Mouse (Mus musculus) large intestine, adult 2 months (tissue): Measurements from ENCODE around the gene Unc93a. TPM values are rescaled to one million over a fixed set of nuclear protein-coding genes. Genes with fewer than 3 reads are reported as not detected.
"Not testable (repeated sequence)": the region's sequence is repeated elsewhere in the genome, so short reads cannot be mapped to it uniquely, and the experiment has no call there.

Experiments
- DNase-seq: peaks from one replicate; pipeline ENCODE4 v3.0.0-alpha.2; 2012; ENCODE audit warnings: low read depth, low spot score
- WGBS: fragments of 180-500 bp; shearing (Covaris S2); methylation state at CpG from one replicate; pipeline ENCODE4 v1.1.7; 2018; 5-methylcytosine and 5-hydroxymethylcytosine counted together
- polyA plus RNA-seq: library from polyadenylated mRNA; depleted of rRNA; stranded (reverse); fragments of >200 nt; gene quantifications from 2 replicates; pipeline ENCODE4 v1.2.3, GENCODE M21; 2012; rRNA removed

Unc93a gene
- 2.0 and 6.7 TPM in 2 replicates for polyA plus RNA-seq

DNA sequence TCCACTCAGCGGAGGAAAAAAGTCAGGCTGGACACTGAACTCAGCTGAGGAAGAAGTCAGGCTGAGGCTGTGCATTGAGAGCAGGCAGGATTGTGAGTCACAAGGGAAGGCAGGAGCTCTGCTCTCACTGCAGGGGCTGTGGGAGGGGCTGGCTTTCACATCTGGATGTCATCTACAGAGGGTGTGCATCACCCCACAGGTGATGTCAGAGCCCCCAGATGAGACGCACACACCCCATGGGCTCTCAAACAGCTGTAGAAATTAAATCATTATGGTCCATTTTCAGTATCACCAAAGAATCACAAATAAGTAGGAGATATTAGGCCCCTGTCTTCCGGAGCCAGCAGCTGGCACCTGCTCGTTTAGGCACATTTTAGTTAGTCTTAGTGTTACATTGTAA is at the start of gene Unc93a:
TSS of gene Unc93a (minus strand) at position 101 of the 400 bp plus-strand sequence.
- WGBS: 73% methylated on average over 3 of the region's 4 CpGs
- not testable (repeated sequence) for DNase-seq

DNA sequence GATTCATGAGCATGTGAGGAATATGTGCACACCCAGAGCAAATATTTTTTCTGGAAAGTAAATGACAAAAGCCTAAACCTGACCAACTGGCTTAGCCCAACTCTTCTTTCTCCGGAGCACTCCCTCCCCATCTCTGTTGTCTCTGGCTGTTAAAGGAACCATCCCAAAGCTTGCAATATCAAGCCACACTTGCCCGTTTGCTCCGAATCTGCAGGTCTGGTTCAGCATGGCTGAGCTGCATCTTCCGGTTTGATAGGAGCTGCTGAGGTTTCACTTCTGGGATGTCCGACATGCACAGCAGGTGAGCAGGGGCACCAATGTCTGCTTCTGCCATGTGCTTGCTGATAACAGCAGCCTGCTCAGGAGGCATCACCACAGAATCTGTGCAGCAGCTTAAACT is 48.9 kb upstream of the Unc93a start:
- not testable (repeated sequence) for DNase-seq
- 87% methylated on average over 5 of the region's 5 CpGs for WGBS

DNA sequence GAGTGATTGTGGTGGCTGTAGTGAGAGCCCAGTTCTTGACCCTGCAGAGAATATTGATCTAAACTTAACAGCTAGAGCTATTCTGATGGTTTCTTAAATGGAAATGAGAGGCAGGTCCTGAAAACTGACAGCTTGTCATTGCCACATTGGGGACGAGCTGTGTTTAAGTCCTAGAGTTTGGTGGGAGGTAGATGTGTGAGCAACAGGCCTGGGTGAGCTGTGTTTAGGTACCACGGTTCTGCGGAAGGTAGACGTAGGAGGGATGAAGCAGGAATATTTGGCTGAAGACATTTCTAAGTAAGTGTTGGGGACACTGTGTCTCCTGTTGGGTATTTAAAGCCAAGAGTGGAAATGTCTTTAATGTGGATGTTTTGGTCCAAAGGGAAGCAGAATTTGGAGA is 47.4 kb upstream of the Unc93a start:
- WGBS: 81% methylated on average over 4 of the region's 4 CpGs

DNA sequence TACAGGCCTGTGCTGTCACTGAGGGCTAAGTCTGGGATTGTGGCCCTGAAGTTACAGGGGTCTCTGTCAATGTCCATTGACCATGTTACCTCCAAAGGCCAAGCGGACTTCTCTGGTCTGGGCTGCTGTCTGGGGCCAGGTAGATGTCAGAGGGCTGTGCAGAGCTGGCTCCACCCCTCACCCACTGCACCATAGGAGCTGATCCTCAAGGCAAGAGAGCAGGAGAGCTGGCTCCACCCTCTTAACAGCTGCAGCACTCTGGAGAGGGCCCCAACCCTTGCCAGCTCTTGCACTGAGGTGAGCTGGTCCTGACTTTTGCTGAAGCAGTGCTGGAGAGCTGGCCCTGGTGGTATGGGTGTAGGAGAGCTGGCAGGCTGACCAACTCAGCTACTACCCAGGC is 46.2 kb upstream of the Unc93a start:
- not testable (repeated sequence) for DNase-seq
- WGBS: 68% methylated on average over 1 of the region's 1 CpGs

More for the DNA sequence above, 47.4 kb upstream of the Unc93a start:
- DNase-seq: not testable (repeated sequence)

DNA sequence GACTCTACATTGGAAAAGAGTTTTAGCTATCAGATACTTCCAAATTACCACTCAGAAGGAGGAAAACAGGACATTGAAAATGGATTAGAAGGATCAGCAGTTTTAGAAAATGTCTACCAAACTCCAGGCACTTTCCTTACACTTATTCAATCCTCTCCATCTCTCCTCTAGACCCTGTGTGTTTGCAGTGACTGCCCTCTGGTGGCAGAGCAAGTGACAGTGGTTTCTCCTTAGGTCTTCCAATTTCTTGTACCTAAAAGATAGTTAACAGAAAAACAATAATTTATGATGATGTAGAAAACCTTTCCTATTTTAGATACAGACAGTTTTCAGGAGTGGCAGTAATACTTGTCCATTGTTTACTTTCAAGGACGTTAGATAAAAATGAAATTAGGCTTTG is 44.0 kb upstream of the Unc93a start:
- WGBS: 25% methylated on average over 1 of the region's 1 CpGs

DNA sequence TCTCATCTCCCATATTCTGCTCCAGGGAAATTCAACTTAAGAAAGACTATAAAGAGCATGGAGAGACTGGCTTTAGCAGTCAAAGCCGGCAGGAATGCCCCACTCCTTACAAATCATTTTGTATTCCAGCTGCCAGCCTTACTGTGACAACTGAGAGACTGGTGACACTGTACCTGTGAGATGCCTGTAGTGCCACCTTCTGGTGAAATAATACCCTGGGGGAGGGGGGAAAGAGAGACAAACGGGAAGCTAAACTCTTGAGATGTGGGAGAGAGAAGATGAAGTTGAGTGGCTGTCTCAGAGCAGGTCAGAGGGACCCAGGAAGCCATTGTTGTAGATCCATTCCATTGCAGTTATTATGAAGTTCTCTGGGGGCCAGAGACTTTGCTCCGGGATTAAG is 42.4 kb upstream of the Unc93a start:
- DNase-seq: not testable (repeated sequence)
- 48% methylated on average over 2 of the region's 3 CpGs for whole genome bisulfite sequencing

More for the DNA sequence above, 44.0 kb upstream of the Unc93a start:
- not testable (repeated sequence) for DNase-seq

DNA sequence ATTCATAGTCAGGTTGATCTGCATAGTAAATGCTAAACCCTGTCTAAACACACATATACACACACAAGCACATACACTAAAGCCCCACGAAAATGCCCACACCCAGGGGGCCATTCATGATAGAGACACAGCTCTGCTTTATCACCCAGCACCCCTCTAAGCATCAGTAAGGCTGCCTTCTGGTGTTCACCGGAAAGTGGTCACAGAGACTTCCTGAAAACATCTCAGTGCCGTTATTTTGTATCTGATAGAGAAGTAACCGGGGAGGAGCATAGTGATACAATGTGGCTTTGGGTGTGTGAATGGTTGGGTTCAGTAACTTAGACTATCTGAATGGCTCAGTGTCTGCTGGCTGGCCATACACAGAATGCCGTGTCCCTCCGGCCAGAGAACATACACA is 42.0 kb upstream of the Unc93a start:
- 84% methylated on average over 6 of the region's 6 CpGs for WGBS
- not testable (repeated sequence) for DNase-seq

DNA sequence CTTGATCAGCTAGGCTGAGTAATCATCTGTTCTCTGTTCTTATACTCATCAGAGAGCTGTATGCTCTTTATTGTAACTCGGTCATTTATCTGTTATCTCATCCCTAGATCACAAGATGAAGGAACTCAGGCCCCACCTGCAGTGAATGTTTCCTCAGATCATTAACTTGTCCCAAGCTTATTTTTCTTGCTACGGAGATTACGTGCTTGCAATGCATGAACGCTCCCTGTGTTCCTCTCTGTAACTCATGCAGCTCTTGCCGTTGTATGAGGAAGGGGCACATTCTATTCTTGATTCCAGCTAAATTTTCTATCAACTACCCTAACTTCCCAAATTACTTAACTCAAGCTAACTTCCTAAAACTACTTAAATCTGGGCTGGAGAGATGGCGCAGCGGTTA is 14.5 kb upstream of the Unc93a start:
- 78% methylated on average over 7 of the region's 7 CpGs for WGBS
- DNase-seq: not testable (repeated sequence)

DNA sequence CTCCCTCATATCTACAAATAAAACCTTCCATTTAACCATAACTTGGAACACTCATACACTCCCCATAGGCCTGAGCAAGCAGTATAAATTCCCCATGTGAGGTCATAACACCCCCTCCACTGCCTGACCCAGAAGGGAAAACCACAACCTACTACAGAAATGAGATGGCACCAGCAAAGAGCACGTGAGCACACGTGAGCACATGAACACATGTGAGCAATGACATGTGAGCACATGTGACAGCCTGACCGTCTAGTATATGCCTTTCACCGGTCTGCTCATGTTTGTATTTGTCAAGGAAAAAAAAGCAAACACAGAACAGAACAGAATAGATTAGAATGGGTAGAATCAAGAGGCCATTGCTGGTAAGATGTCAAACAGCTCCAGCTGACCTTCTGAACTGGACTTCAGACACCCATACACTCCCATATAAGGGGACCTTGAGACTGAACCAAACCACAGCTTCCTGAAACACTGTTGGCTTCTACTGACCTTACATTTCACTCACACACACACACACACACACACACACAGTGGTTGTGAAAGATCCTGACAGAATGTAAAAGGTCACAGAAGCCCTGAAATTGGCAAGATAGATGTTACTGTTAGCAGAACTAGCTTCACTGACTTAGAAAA is 13.1 kb upstream of the Unc93a start:
- WGBS: 76% methylated on average over 4 of the region's 4 CpGs
- not testable (repeated sequence) for DNase-seq

DNA sequence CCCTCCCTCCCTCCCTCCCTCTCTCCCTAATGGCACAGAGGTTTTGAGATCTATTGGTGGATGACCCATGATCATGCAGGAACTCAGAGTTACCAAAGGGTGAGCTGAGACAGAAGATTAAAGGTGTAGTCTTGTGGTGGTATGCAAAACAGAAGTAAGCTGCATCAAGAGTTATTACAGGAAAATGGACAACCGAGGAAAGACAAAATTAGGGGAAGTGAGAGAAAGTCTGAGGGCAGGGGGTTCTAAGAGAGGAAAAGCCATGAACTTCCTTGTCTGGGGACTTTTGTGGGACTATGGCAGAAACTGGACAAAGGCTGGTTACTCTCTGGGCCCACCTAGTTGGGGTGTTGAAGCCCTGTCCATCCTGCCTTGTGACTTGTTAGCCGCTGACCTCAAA is 11.1 kb upstream of the Unc93a start:
- WGBS: no CpG with 5 or more reads among the region's 2 CpGs
- not testable (repeated sequence) for DNase-seq

DNA sequence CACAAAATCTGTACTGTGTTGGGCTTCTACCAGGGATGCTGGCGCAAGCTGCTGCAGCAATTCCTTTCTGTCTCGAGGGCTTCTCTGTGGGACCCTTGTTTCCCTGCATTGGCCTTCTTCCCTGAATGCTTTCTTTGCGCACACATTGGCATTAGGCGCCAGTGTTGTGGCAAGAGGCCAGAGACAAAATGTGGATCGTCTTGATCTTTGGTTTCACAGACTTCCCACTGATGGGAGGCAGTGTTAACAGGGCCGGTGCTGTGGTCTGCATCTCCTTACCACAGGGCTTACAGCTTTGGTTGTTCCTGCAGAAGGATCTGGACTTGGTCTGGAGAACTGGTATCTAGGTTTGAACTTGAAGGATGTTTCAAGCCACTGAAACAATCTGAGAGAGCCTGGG is 3.7 kb upstream of the Unc93a start:
- WGBS: 59% methylated on average over 3 of the region's 6 CpGs
- not testable (repeated sequence) for DNase-seq

DNA sequence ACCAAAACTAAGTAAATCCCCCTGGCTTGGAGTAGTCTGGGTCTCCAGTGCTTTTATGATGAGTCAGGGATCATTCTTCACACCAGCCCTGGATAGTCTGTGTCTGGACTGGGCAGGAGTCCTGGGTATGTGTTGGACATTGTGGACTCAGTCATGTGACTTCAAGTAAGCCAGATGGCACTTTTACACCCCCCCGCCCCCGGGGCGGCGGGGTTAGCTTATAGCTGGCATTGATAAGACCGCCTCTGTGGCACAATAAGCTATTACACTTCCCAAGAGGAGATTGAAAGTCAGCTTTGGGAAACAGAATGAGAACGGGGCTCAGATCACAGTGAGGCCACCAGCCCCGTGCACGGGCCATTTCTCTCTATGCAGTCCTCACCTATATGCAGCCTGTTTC is 742 bp upstream of the Unc93a start:
- 69% methylated on average over 8 of the region's 8 CpGs for WGBS

DNA sequence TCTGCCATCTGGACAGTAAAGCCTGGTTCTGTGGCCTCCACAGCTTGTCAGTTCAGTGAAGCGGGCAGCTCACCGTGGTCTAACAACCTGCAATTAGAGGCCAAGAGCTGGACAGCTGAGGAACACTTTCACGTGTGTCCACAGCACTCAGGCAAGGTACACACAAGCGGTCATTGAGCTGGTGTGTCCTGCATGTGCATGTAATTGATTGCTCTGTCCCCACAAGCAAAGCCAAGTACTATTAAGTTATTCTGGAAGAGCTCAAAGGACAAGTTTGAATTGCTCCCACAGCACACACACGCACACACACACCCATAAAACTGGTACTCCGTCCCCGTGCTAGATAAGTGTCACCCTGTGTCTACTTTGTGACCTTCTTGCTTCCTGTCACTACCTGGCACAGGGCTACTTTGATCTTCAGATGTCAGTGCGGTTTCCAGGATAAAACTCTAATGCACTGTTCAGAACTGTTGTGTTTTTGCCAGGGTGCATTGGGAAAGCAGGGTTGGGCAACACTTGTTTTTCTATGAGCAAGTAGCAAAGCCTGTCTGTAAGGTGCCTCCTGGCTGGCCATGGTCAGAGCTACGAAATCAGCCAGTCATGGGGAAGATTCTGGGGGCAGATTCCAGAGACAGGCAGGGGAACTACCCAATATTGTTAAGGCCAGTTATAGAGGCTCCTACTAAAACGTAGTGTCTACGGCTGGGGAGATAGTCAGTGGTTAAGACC is 1.7 kb downstream of the Unc93a start:
- 50% methylated on average over 9 of the region's 11 CpGs for whole genome bisulfite sequencing
- not testable (repeated sequence) for DNase-seq

More for the DNA sequence above, 742 bp upstream of the Unc93a start:
- not testable (repeated sequence) for DNase-seq

DNA sequence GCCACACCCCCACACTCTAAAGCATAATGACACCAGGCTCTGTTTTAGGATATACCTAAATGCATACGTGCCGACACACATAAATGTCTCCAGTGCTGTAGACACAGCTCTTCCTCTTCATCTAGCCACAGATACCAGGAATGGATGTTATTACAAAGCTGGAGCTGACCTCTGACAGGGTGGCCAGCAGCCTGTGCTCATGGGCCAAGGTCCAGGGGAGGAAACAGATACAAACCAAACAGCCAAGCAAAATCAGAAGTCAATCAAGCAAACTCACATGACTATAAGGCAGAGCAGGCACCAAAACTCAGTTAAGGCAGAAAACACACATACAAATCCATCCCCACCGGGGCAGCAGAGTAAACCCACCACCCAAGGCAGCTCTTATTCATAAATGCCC is 2.3 kb downstream of the Unc93a start:
- no CpG with 5 or more reads among the region's 3 CpGs for WGBS
- DNase-seq: not testable (repeated sequence)

DNA sequence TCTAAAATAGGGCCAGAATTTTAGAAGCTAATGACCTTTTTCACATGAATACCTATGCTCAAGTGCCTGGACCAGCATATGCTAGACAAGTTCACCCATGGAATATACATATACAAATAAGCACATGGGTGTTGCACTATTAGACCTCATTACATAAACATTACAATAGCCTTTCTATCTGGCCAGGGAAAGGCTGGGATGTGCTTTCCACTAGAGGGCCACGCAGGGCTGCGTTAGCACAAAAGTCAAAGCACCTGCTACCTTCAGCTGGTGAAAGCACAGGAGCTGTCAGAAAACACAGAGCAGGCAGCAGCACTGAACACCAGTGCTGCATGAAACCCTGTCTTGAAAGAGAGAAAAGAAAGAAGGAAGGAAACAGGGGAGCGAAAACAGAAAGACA is 7.4 kb downstream of the Unc93a start:
- DNase-seq: not testable (repeated sequence)
- WGBS: 31% methylated on average over 2 of the region's 3 CpGs

DNA sequence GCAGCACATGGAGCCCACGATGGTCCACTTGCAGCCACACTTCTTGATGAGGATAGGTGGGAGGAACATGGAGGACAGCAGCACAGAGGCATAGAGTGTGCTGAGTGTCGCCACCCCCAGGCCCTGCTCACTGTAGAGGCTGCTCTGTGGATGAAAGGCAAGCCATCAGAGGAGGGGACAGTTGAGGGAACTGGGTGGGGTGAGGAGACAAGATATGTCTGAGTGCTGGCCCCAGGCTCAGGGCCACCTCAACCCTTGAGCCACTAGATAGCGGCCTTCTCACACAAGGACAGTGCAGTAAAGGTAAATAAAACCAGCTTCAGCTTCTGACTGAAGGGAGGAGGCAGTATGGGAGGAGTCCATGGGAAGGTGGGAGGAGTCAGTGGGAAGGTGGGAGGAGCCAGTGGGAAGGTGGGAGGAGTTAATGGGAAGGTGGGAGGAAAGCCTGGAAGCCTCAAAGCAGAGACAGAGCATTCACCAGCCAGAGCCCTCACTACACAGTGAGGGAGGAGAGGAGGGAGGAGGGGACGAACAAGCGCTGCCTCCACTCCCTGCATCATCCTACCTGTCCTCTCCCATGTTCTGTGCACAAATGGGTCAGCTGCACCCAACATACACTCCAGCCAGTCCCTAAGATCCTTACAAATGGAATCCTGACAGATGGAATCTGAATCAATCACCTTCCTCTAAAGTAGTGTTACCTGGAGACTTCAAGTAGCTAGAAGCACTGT is 8.1 kb downstream of the Unc93a start:
- not testable (repeated sequence) for DNase-seq
- 100% methylated on average over 2 of the region's 5 CpGs for WGBS

DNA sequence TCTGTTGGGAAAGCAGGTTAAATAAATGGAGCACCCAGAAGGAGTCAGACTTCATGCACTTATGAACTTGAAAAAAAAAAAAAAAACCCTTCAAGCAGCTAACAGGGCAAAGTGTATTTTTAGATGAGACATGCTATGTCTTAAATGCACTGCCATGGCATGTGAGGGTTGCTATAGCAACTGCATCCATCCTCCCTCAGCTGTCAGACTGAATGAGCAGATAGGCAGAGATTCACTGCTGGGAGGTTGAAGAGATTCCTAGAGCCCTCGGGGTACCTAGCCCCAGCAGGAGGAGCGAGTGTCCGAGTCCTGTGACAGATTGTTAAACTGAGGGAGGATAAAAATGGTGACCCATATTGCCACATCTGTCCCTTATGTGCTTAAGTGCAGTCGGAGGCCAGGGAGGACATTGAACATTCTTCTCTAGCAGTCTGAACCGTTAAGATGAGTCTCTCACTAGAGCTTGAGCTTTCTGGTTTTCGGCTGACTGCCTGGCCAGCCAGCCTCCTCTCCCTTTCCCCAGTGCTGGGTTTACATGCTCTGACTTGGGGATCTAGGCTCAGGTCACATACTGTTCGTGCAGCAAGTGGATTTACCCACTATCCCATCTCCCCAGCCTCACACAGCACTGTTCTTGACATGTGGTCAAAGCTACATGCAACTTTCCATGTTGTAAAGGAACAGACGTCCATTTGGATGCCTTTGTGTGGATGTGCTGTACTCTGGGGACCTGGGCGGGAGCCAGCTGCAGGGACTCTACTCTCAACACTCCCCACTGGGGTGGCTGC is 18.9 kb downstream of the Unc93a start:
- not testable (repeated sequence) for DNase-seq
- 47% methylated on average over 3 of the region's 9 CpGs for WGBS

DNA sequence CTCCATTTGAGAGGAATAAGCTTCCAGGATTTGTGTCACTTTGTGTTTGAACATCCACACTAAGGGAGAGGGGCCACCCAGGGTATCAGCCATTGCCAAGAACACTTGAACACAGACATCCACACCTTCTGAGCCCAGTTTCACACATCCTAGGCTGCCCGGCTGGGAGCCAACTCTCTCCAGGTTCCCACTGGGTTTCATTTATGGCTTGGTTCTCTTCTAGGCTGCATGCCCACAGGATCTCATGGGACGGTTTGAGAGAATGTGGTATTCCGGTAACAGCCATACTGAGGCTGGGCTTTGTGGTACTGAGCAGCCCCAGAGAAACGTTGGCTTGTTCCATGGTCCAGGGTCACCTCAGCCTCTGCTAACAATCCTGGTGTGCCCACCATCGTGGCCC is 25.0 kb downstream of the Unc93a start:
- not testable (repeated sequence) for DNase-seq

DNA sequence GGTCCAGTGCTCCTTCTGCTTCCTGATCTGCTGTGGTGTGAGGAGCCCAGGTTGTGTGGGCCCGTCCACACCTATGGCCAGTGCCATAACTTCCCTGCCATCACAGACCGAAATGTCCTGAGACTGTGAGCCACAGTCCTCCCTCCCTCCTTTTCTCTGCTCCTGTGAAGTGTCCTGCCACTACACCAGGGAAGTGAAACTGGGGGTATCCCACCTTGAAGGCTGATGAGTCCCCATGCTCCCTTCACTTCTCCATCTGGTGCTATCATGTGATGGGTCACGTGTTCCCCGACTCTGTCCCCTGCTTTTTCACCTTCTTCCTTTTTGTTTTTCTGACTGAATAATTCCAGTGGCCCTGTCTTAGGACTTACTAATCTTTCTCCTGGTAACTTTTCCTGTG is 38.6 kb downstream of the Unc93a start:
- not testable (repeated sequence) for DNase-seq
- 80% methylated on average over 3 of the region's 4 CpGs for WGBS

More for the DNA sequence above, 25.0 kb downstream of the Unc93a start:
- WGBS: 78% methylated on average over 5 of the region's 5 CpGs
